Mouse (Mus musculus) fibroblast of lung, adult 2 months (primary cell): ENCODE data around the gene Vstm5.
"Not testable (repeated sequence)": the region's sequence is repeated elsewhere in the genome, so short reads cannot be mapped to it uniquely, and the experiment has no call there.

Experiments
- DNase-seq: peaks from one replicate; pipeline ENCODE4 v3.0.0-alpha.2; 2011; ENCODE audit warnings: low read depth

The Vstm5 gene

DNA sequence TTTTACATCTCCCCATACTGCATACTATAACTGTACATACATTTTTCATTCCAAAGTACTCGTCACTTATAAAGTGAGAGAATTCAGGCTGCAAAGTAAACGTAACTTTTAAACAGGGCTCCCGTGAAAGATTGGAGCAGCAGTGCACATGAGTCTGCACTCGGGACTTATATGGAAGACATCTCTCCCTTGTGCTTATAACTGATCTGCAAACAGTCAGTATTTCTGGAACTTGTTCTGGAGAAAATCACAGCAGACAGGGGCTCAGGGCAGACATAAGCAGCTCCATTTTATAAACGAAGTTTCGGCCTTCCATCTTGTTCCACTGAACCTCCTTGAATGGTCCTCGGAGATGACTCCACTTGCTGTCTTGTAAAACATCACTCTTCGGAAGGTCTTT is 23.1 kb downstream of the Vstm5 start:
- DNase-seq = no peak

DNA sequence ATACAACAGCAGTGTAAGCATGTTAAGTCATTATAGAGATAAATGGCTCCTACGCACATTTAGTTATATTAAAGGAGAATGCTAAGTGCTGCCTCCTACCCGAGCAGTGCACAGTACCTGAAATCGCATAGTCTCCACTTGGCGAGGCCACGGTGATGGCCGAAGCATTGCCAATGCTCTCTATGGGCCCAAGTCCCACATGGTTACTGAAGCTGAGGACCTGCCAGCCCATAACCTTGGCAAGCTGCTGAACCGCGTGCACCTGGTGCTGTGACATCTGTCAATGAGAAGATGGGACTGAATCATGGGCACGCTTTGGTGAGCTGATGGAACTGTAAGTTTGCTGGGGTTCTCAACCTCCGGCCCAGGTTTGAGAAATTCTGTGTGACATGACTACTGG is 24.6 kb downstream of the Vstm5 start:
- no peak for DNase-seq

DNA sequence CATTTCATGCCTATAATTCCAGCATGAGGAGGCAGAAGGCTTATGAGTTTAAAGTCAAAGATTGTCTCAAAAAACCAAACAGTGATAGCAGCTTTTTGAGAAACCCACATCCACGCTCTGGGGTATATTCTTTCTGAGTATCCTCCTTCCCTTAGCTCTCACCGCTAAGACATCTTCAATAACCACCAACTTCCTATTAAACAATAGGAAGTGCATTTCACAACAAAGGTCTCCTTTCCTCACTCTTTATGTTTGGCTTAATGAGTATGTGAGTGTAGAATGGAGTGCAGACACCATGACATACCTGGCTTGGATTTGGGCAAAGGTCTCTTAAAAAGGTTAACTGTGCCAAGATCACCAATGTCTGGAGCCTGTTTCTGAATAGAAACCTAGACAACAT is 35.1 kb downstream of the Vstm5 start:
- no peak for DNase-seq

DNA sequence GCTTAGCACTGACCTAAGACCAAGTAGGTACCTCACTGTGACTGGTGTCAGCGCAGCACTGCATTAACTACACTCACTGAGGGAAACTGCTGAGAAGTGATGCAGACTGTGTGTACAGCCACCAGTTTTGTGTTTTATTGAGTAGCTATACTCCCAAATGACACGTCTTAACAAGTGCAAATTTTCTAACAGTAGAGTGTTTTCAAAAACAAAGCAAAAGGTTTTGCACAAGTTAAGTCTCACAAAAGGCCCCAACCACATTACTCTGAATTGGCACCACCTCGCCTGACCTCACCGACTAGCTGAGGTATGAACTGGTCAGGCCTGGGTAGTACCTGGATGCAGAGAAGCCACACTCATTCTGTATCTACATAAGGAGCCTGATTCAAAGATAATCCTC is 38.0 kb downstream of the Vstm5 start:
- DNase-seq = no peak

DNA sequence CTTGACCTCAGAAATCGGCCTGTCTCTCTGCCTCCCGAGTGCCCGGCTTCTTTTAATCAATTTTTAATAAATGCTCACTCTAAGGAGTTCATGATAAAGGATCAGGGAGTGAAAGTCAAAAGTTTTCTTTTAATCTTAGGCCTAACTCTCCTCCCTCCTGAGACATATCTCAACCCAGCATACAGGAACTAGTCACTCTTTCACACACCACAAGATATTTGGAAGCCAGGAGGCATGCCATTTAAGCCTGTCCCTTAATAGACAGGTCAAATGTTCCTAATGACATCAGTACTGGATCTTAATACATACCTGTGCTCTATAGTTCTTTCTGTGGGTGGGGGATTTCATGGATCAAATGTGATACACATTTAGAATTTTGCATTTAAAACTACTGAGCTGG is 39.5 kb downstream of the Vstm5 start:
- DNase-seq = no peak

DNA sequence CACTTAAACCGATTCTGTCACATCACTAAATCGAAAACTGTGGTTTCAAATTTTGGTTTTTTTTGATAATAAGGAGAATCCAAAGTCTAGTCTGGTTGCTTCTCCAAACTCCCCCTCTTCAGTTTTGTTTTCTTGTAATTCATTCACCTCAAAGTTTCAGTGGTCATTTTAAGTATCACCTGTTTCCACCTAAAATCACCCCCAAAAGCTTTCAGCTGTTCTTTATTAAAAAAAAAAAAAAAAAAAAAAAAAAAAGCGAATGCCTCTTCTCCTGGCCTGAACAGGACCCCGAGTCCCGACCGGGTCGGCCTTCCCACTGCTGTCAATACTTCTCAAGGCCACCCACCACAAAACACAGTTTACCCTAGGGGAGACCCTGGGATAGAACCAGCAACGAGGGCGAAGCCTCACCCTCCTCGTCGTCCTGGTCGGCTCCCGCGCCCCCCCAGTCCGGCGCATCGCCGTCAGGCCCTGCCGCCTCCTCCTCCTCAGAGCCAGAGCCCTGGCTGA is 40.3 kb downstream of the Vstm5 start:
- DNase-seq = no peak

DNA sequence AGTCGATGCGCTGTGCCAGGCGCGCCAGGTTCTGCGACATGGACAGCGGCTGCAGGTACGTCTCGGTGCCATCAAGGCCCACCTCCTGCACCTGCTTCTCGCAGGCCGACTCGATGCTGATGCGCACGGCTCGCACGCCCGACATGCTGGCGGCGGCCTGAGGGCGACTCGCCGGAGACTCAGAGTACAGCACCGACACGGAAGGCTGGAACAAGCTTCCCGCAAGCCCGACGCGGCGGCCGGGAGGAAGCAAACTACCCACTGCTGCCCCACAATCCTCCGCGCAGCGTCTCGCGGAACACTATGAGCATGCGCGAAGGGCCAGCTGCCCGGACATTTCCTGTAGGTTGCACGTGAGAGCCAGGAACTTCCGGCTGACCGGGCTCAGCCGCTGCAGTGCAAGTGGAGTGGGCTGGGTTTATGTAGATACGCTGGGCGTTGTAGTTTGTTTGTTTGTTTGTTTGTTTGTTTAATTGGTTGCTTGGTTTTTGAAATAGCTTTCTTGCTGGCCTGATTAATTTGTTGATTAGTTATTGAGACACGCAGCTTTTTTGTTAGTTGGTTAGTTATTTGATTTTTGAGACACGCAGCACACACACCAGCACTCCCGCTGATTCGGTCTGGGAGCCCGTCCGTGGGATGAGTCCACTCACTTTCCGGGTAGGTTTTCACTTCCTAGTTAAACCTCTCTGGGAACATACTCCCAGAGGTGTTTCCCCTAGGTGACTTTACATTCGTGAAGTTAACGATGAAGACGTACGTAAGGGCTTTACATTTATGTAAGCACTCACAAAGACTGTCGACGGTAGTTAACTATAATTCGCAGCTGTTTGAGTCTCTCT is 41.0 kb downstream of the Vstm5 start, which contains the start of gene Med17:
Med17 (minus strand) TSS at position 283 of the 842 bp plus-strand sequence.
- peak; percentile 86 for DNase-seq

DNA sequence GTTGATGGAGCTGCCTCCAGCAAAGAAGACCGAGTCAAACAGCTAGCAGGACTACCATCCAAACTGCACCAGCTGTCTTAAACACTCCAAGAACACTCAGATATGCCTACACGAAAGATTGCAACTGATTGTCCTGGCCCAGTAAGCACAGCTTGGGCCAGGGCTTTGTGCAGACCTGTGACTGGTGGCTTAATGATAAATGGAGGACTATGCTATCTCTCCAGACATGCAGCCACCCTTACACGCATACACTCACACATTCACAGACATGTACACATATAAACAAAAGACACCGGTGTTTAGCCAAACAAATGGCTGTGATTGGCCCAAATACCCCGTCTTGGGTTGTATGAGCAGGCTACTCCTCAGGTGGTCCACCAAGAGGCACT is 41.6 kb downstream of the Vstm5 start:
- DNase-seq = no peak

DNA sequence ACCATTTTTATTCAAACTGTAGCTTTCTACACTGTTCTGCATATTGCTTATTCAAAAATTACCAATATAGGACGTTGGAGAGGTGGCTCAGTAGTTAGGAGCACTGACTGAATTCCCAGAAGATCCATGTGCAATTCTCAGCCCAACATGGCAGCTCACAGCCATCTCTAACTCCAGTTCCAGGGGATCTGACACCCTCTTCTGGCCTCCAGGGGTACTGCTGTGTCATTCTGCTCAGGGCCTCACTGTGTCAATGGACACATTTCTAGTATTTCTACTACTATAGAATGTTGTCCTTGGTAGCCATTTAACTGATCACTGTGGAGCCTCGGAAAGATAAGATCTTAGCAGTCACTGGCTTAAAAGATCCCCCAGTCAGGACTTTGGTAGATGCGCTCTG is 46.6 kb downstream of the Vstm5 start:
- DNase-seq = no peak

DNA sequence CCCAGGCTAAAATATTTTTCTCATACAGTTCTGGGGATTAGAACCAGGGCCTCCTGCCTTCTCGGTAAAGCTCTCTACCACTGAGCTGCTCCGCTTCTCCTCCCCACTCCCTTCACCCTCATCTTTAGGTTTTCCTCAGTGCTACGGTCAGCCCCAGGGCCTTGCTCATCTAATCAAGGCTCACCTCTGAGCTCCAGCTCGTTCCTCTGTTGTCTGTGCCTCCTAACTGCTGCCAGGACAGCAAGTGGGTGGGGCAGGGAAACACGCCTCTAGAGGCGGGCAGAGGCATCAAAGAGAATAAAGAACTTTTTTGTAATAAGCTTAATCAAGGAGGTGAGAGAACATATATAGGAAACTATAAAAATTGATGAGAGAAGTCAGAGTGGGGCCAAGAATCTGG is 49.0 kb downstream of the Vstm5 start:
- no peak for DNase-seq

DNA sequence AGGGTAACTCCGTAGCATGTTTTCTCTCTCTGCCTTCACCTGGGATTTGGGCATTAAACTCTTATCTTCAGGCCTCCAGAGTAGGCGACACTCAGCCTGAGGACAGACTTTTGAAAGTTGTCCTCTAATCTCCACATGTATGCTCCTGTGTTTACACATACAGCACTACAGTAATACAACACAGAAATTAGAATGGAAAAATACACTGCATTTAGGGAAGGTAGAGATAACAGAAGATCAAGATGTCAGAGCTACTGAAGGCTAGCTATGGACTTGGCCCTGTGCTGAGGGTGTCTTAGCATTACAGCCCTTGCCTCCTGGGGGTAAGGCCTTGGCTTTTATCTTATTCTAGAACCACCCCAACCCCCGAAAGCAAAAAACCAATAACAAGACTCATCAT is 49.6 kb downstream of the Vstm5 start:
- no peak for DNase-seq

DNA sequence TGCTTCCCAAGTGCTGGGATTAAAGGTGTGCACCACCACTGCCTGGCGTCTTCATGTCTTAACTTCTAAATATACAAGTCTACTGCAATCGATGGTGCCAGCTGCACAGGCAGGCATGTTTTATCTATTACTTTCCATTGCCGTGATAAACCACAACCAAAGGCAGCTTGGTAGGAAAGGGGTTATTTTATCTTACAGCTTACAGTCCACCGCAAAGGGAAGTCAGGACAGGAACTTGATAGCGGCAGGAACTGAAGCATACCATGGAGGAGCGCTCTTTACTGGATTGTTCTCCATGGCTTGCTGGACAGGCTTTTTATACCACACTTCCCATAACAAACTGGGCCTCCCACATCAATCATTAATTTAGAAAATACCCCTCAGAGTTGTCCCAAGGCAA is 50.4 kb downstream of the Vstm5 start:
- no peak for DNase-seq

DNA sequence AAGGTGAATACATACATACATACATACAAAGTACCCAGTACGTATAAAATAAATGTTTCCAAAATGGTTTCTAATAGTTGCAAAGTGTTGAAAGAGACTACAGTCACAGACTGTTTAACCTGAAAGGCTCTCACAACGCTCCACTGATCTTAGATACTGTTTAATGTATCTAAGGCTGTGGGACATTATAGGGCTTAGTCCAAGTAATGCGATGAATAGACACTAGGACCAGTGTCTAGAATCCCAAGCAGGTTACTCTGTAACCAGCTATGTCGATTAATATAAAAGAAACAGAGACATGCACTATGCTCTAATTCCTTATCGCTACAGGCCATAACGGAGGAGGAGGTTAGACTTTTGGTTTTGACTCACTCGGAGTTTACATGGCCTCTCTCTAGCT is 58.3 kb downstream of the Vstm5 start:
- DNase-seq = no peak

DNA sequence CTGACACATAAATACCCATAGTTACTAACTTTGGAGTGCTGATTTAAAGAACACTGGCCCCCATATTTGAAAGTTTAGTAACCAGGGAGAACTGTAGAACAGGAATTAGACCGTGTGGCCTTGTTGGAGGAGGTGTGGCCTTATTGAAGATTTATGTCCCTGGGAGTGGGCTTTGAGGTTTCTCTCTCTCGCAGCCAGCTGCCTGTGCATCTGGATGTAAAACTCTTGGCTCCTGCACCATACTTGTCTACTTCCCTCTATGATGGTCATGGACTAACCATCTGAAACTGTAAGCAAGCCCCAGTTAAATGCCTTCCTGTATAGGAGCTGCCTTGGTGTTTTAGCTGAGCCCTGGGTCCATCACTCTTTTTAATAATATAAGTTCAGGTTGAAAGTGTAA is 59.6 kb downstream of the Vstm5 start:
- no peak for DNase-seq

DNA sequence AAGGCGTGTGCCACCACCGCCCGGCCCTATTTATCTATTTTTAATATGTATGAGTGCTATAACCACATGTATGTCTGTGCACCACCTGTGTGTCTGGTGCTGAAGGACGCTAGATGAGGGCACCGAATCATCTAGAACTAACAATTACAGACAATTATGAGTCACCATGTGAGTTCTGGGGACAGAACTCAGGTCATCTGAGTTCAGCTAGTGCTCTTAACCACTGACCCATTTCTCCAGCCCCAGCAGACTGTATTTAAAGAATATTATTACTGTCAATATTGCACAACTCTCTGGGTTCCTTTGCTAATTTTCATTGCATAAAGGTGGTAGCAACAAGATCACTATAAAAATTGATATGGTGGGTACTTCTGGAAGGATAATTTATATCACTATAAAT is 61.2 kb downstream of the Vstm5 start:
- DNase-seq = no peak

DNA sequence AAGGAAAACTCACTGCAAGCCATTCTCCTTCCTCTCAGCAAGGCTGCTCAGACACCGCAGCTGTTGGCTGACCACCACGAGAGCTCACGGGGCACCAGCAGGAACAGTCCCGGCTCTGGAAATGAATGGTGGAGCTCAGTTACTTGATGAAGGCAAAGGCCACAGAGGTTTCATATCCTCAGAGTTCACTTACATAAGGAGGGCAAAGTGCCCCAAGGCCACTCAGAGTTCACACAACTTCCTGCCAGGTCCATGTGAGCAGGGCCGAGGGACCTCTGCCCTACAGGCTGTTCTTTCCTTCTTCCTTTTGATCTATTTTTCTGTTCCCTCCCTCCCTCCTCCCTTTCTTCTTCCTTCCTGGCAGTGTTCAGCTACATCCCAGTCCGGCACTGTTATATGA is 62.6 kb downstream of the Vstm5 start:
- DNase-seq = no peak

DNA sequence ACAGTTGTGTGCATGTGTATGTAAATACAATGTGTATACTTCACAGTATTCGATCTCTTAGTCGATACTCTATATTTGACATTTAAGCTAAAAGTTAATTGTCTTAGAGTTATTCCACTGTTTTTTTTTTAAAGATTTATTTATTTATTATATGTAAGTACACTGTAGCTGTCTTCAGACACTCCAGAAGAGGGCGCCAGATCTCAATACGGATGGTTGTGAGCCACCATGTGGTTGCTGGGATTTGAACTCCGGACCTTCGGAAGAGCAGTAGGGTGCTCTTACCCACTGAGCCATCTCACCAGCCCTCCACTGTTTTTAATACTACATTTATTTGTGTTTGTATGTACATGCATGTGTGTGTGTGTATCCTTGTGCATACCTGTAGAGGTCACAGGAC is 63.2 kb downstream of the Vstm5 start:
- DNase-seq = not testable (repeated sequence)

DNA sequence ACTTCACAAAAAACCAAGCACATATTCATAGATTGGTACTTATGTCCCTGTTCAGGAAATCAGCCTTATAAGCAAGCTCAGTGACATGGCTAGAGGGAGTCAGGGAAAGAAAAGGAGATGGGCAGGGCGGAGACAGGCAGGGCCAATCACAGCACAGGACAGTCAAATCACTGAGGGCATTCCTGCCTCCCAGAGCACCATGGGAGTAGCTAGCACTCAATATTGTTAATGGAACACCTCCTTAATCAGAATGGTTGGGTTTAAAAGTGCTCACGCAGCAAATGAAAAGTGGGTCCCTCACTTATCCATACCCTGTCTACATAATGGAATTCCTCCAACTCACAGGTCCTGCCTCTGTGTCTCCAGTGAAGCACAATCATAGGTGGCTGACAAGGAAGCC is 64.0 kb downstream of the Vstm5 start:
- DNase-seq = no peak

DNA sequence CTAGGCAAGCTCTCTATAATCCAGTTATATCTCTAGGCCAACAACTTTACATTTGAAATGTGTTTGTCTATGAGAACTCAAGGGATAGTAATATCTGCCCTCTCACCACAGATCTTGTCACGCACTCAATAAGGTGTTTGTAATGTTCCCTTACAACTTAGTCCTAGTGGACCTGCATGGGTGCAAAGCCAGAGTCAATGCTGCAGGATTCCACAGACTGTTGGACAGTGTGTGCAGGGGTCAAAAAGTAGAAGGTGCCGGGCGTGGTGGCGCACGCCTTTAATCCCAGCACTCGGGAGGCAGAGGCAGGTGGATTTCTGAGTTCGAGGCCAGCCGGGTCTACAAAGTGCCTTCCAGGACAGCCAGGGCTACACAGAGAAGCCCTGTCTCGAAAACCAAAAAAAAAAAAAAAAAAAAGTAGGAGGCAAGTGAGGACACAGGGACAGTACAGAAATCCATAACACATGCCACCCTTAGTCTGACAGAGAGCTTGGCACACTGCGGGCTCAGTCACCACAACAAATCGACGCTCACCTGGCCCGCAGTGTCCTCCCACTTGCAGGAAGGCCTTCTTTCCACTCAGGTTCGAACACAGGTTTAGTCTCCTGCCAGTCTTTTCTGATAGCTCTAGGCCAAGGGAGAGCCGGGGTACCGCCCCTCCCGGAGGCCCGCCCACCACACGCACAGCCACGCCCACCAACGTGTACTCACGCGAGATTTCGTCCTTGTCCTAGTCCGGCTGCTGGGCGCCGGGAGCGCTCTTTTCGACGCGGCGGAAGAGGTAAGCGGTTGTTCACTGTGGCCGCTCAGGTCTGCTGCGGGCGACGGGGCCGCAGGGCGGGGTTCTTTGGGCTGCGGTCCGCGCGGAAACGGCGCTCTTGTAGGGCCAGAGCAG is 66.9 kb downstream of the Vstm5 start, which contains the start of gene Taf1d:
Taf1d (plus strand) TSS at position 712 of the 895 bp plus-strand sequence.
- peak; percentile 91 for DNase-seq

DNA sequence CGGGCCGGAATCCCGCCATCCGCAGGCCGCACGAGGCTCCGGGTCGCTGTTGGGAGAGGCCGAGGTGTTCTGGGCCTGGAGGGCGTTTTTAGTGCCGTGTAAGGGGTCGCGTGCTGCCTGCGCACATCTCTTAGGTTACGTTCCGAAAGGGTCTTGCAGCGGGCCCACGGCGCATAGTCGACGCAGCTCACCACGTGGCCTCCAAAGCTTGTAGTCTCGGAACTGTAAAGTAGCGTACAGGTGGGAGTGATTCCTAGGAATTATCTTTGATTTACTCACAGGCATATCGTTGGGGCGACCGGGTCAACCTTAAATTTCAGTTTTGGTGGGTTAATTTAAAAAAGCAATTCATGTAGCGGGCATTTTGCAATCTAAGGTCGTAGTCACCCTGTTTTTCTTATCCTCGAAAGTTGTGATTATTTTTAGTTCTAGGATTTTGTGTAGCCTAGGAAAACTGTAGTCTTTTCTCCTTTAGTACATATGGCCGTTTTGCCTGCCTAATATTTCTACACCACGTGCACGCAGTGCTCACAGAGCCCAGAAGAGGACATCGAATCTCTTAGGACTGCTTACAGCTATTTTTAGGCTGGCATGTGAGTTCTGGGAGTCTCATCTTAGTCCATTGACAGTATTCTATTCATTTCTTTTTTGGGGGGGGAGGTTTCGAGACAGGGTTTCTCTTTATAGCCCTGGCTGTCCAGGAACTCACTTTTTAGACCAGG is 67.7 kb downstream of the Vstm5 start, which contains the start of gene 4931406C07Rik:
4931406C07Rik (minus strand) TSS at position 51 of the 722 bp plus-strand sequence.
- no peak for DNase-seq

DNA sequence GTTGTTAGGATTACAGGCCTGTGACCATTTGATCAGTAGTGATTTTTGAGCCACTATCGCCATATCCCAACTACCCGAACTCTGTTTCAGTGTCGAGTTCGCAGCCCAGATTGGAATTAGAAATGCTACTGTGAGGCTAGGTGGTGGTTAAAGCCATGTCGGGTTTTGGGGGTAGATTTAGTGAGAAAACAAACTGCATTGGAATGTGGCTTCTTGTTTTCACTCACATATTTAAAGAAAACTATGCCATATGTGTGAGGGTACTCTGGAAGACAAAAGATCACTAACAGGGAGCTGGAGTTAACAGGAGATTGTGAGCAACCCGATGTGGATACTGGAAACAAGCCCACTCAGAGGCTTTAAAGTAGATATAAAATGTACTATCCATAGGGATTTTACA is 68.4 kb downstream of the Vstm5 start:
- DNase-seq = no peak

DNA sequence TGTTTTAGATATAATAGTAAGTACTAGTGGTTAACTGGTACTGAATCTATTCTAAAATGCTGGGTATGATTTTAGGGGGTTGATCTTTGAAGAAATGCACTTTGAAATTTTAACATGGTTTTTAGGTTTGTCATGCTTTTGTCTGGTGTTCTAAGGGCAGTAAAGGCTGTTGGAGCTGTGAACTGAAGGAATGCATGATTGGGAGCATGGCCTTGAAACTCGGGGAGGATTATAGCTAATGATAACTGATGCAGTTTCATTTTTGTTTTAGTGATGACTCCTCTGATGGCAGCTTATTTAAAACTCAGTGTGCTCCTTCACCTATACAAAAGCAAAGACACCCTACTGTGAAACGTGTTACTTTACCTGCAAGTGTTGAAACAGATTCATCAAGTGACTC is 69.4 kb downstream of the Vstm5 start:
- no peak for DNase-seq
